Mouse (Mus musculus) hindbrain, postnatal 0 days (tissue): ENCODE results near the gene Pdcd1lg2. TPM values are rescaled to one million over a fixed set of nuclear protein-coding genes. Genes with fewer than 3 reads are reported as not detected.

Experiments used
- ATAC-seq: fragments of 200-750 bp; cut with Nextera tagmentation; 2 replicates; pipeline ENCODE4 v1.8.0; 2017; ENCODE audit warnings: mild to moderate bottlenecking, moderate TSS enrichment, moderate library complexity
- DNase-seq: peaks from one replicate; pipeline ENCODE4 v3.0.0-alpha.2; 2015; ENCODE audit warnings: low spot score
- H3K27ac ChIP-seq: fragments of 300-500 bp; sonication (generic); 2 replicates; pipeline ENCODE4 v1.5.1; 2014; ENCODE audit warnings: mild to moderate bottlenecking
- H3K27me3 ChIP-seq: fragments of 300-500 bp; sonication (generic); 2 replicates; pipeline ENCODE4 v1.6.1; 2014; ENCODE audit warnings: low read length, mixed read lengths; ENCODE audit not compliant: insufficient read depth
- H3K36me3 ChIP-seq: fragments of 300-500 bp; sonication (generic); 2 replicates; pipeline ENCODE4 v1.6.1; 2014; ENCODE audit warnings: low read length, mixed read lengths; ENCODE audit not compliant: insufficient read depth
- H3K4me1 ChIP-seq: fragments of 300-500 bp; sonication (generic); 2 replicates; pipeline ENCODE4 v1.6.1; 2014; ENCODE audit warnings: antibody characterized with exemption, low read length, mixed read lengths; ENCODE audit not compliant: insufficient read depth
- H3K4me2 ChIP-seq: fragments of 300-500 bp; sonication (generic); 2 replicates; pipeline ENCODE4 v1.6.1; 2014; ENCODE audit warnings: low read depth, mild to moderate bottlenecking, low read length, moderate library complexity, mixed read lengths
- H3K4me3 ChIP-seq: fragments of 300-500 bp; sonication (generic); 2 replicates; pipeline ENCODE4 v1.5.1; 2014; ENCODE audit warnings: low read length
- H3K9ac ChIP-seq: fragments of 300-500 bp; sonication (generic); replicated peaks from 2 replicates; pipeline ENCODE4 v1.6.1; 2014; ENCODE audit warnings: mild to moderate bottlenecking, low read length, moderate library complexity, mixed read lengths
- H3K9me3 ChIP-seq: fragments of 300-500 bp; sonication (generic); 2 replicates; pipeline ENCODE4 v1.6.1; 2016; ENCODE audit warnings: low read length, mixed read lengths
- CTCF ChIP-seq: IDR thresholded peaks from 2 replicates; pipeline ENCODE4 v1.5.1; 2016; ENCODE audit warnings: antibody characterized with exemption, control low read depth, low read depth
- WGBS: fragments of 180-500 bp; shearing (Covaris S2); extraction: QIAGEN DNeasy Blood & Tissue Kit; methylation state at CpG from one replicate; pipeline ENCODE4 v1.1.7; 2014; 5-methylcytosine and 5-hydroxymethylcytosine counted together
- polyA plus RNA-seq: library from polyadenylated mRNA; unstranded; fragments of >200 nt; fragmentation: Nextera tagmentation; extraction: Ambion mirVana; gene quantifications from 2 replicates; pipeline ENCODE4 v1.2.1, GENCODE M21; 2015
- total RNA-seq: library from RNA; depleted of rRNA; stranded (reverse); fragments of >200 nt; gene quantifications from 2 replicates; pipeline ENCODE4 v1.2.3, GENCODE M21; 2014

Gene Pdcd1lg2
- total and polyA plus RNA-seq, 2 experiments from 2014 or later: 0.14 to 0.94 TPM

DNA sequence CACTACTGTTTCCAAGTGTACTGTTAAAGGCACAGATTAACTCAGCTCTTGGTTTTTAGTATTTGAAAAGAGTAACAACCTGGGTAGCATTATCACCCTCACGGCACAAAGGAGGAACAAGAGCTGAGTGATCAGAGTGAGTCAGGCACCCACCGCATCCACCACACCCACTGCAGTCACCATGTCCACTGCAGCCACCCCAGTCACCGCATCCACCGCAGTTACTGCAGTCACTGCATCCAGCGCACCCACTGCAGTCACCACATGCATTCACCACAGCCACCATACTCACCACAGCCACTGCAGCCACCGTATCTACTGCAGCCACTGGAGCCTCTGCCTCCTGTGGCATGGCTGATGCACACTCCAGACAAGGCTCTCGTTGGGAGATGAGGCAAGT lies 99.1 kb downstream of the Pdcd1lg2 start:
- no peaks in the 10 kb centered on the region for H3K27me3 ChIP-seq
- H3K4me3 ChIP-seq: no peak overlapping the region
- no peak overlapping the region for H3K4me2 ChIP-seq
- no peaks in the 10 kb centered on the region for H3K9me3 ChIP-seq
- no peak overlapping the region for H3K27ac ChIP-seq
- H3K36me3 ChIP-seq: no peaks in the 10 kb centered on the region
- DNase-seq (no peak), ATAC-seq (no peak)
- no peak for TF ChIP-seq CTCF
- no peak overlapping the region for H3K9ac ChIP-seq
- no peaks in the 10 kb centered on the region for H3K4me1 ChIP-seq
- WGBS: 87% methylated on average over 7 of the region's 7 CpGs

DNA sequence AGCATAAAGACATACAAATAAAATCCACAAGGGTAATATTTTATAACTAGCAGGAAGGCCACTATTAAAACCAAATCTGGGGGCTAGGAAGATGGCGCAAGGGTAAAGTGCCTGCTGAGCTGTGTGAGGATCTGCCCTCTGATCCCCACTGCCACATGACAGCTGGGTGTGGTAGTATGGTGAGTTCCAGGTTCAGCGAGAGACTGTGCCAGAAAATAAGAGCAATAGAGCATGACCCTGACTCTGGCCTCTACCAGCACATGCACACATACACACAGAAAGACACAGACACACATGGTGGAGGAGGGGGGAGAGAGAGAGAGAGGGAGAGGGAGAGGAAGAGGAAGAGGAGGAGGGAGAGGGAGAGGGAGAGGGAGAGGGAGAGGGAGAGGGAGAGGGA lies 101.1 kb downstream of the Pdcd1lg2 start:
- 84% methylated on average over 2 of the region's 2 CpGs for WGBS

DNA sequence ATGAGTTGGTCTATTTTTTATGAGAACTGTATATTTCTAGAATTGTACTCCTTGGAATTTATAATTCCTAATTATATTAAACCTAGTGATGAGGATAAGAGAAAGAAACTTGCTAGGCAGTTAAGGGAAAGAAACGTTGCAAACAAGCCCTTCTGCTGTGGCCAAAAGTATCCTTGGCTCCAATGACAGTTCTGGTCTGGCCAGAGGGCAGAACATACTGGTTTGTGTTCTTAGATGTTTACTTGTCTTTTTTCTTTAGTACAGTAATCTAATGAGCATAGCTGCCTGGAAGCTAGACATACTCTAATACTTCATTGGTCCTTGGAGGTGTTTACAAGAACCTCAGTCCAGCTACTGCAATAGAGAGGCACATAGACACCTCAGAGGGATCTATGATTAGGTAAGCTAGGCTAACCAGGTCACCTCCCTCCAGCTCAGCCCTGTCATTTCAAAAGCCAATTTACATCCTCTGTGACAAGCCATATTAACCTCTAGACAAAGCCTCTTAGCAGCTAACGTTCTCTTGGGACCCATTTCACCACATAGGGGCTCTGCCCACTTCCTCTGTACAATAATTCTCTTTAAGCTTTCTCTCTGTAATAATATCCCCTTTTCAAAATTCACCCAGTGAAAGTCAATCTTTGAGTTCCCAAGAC lies 102.5 kb downstream of the Pdcd1lg2 start:
- ATAC-seq (no peak), DNase-seq (no peak)
- Histone ChIP-seq H3K4me3 (no peak overlapping the region), H3K27ac (no peak overlapping the region), H3K9me3 (no peaks in the 10 kb centered on the region), H3K4me2 (no peak overlapping the region), H3K4me1 (no peaks in the 10 kb centered on the region), H3K9ac (no peak overlapping the region), H3K27me3 (no peaks in the 10 kb centered on the region), H3K36me3 (no peaks in the 10 kb centered on the region)
- 61% methylated on average over 2 of the region's 2 CpGs for WGBS
- TF ChIP-seq CTCF: no peak

More for the DNA sequence above, 101.1 kb downstream of the Pdcd1lg2 start:
- ATAC-seq (no peak), DNase-seq (no peak)
- no peaks in the 10 kb centered on the region for H3K36me3 ChIP-seq
- H3K27me3 ChIP-seq: no peaks in the 10 kb centered on the region
- no peak overlapping the region for H3K4me2 ChIP-seq
- H3K9me3 ChIP-seq: no peaks in the 10 kb centered on the region
- H3K9ac ChIP-seq: no peak overlapping the region
- no peaks in the 10 kb centered on the region for H3K4me1 ChIP-seq
- H3K4me3 ChIP-seq: no peak overlapping the region
- no peak for TF ChIP-seq CTCF
- no peak overlapping the region for H3K27ac ChIP-seq

DNA sequence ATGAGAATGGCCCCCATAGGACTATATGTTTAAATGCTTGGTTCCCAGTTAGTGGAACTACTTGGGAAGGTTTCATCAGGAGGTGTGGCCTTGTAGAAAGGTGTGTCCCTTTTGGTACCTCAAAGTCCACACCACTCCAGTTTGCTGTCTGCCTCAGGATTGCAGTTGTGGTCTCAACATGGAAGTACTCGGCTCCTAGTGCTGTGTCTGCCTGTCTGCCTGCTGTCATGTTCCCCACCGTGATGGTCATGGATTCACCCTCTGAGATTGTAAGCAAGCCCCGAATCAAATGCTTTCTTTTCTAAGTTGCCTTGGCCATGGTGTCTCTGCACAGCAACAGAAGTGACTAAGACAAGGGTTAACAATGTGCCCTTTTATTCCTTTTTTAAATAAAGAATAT lies 103.4 kb downstream of the Pdcd1lg2 start:
- Histone ChIP-seq H3K9me3 (no peaks in the 10 kb centered on the region), H3K4me3 (no peak overlapping the region), H3K27ac (no peak overlapping the region), H3K4me2 (no peak overlapping the region), H3K36me3 (no peaks in the 10 kb centered on the region), H3K4me1 (no peaks in the 10 kb centered on the region), H3K9ac (no peak overlapping the region), H3K27me3 (no peaks in the 10 kb centered on the region)
- no peak for TF ChIP-seq CTCF
- no peak for DNase-seq
- WGBS: 90% methylated on average over 3 of the region's 3 CpGs
- no peak for ATAC-seq

DNA sequence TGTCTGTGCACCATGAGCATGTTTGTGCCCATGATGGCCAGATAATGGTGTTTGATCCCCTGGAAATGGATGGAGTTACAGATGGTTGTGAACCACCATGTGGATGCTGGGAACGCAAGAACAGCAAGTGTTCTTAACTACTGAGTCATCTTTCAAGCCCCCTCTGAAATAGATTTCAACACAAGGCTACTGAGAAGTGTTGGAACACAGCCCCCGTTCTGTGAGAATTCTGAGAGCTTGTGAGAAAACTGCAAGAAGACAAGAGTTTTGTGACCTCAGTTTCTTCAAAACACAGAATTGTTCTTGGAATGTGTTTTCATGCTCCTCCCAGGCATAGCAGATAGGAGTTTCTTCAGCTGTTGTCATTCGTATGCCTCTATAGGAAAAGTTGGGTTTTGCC lies 104.7 kb downstream of the Pdcd1lg2 start:
- ATAC-seq (no peak), DNase-seq (no peak)
- H3K36me3 ChIP-seq: no peaks in the 10 kb centered on the region
- no peak overlapping the region for H3K4me3 ChIP-seq
- H3K9ac ChIP-seq: no peak overlapping the region
- H3K27me3 ChIP-seq: no peaks in the 10 kb centered on the region
- no peaks in the 10 kb centered on the region for H3K4me1 ChIP-seq
- WGBS: 95% methylated on average over 3 of the region's 3 CpGs
- H3K4me2 ChIP-seq: no peak overlapping the region
- H3K9me3 ChIP-seq: no peaks in the 10 kb centered on the region
- H3K27ac ChIP-seq: no peak overlapping the region
- TF ChIP-seq CTCF: no peak

DNA sequence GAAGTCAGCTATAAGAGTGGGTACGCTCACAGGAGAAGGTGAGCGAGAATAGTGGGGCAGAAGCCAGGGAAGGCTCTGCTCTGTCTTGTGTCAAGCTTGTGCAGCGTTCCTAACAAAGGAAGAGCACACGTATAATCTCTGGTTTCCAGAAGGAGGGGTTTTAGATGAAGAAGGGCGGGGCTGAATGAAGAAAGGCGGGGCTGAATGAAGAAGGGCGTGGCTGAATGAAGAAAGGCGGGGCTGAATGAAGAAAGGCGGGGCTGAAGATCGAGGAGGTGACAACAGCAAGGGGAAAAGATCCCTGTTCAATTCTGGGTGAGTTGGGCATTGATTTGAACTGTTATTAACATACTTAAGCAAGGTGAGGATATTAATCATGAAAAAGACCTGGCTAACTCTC lies 105.3 kb downstream of the Pdcd1lg2 start:
- ATAC-seq: no peak
- 78% methylated on average over 10 of the region's 10 CpGs for WGBS

DNA sequence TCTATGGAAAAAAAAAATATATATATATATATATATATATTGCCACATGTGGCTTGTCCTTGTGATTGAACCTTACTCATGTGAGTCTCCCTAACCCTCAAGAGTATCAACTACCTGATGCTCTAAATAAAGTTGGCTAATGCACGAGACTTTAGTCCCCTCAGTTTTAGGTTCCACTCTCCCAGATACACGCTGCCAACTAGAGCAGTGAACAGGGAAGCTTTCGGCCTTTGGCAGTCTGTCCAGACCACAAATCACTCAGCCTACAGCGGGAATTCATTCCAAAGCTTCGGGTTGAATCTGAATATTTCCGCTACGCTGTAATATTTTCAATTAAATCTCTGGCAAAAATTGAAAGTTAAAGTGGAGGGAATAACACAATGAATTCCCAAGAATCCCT lies 107.7 kb downstream of the Pdcd1lg2 start:
- H3K9ac ChIP-seq: no peak overlapping the region
- no peaks in the 10 kb centered on the region for H3K27me3 ChIP-seq
- no peaks in the 10 kb centered on the region for H3K9me3 ChIP-seq
- H3K27ac ChIP-seq: no peak overlapping the region
- ATAC-seq (no peak), DNase-seq (no peak)
- no peaks in the 10 kb centered on the region for H3K4me1 ChIP-seq
- H3K36me3 ChIP-seq: no peaks in the 10 kb centered on the region
- H3K4me3 ChIP-seq: no peak overlapping the region
- no peak overlapping the region for H3K4me2 ChIP-seq
- 89% methylated on average over 7 of the region's 7 CpGs for WGBS
- no peak for TF ChIP-seq CTCF

More for the DNA sequence above, 105.3 kb downstream of the Pdcd1lg2 start:
- no peak for DNase-seq
- no peaks in the 10 kb centered on the region for H3K27me3 ChIP-seq
- H3K4me2 ChIP-seq: no peak overlapping the region
- no peak overlapping the region for H3K27ac ChIP-seq
- H3K4me3 ChIP-seq: no peak overlapping the region
- H3K4me1 ChIP-seq: no peaks in the 10 kb centered on the region
- H3K9me3 ChIP-seq: no peaks in the 10 kb centered on the region
- no peak overlapping the region for H3K9ac ChIP-seq
- H3K36me3 ChIP-seq: no peaks in the 10 kb centered on the region
- no peak for TF ChIP-seq CTCF
